Mouse (Mus musculus) testis, adult 2 months (tissue): ENCODE data around the gene Pxk. TPM values are rescaled to one million over a fixed set of nuclear protein-coding genes. Genes with fewer than 3 reads are reported as not detected.

Experiments
- H3K27ac ChIP-seq: fragments of 200-500 bp; 2 replicates; pipeline ENCODE4 v1.5.1; 2012; ENCODE audit warnings: low read depth, low read length; ENCODE audit not compliant: control insufficient read depth, insufficient read depth
- H3K27me3 ChIP-seq: fragments of 200-500 bp; 2 replicates; pipeline ENCODE4 v1.6.1; 2012; ENCODE audit warnings: mild to moderate bottlenecking, low read length, moderate library complexity; ENCODE audit not compliant: control insufficient read depth, insufficient read depth
- H3K36me3 ChIP-seq: fragments of 200-500 bp; 2 replicates; pipeline ENCODE4 v1.6.1; 2012; ENCODE audit warnings: mild to moderate bottlenecking, low read length; ENCODE audit not compliant: control insufficient read depth, insufficient read depth
- H3K4me1 ChIP-seq: fragments of 200-500 bp; 2 replicates; pipeline ENCODE4 v1.6.1; 2012; ENCODE audit warnings: low read length; ENCODE audit not compliant: control insufficient read depth, insufficient read depth
- H3K4me3 ChIP-seq: fragments of 200-500 bp; 2 replicates; pipeline ENCODE4 v1.5.1; 2012; ENCODE audit warnings: low read depth, mild to moderate bottlenecking, low read length, moderate library complexity, mixed read lengths; ENCODE audit not compliant: control insufficient read depth
- CTCF ChIP-seq: fragments of 200-500 bp; IDR thresholded peaks from 2 replicates; pipeline ENCODE4 v1.5.1; 2012; ENCODE audit warnings: low read depth, mild to moderate bottlenecking, inconsistent platforms, low read length, moderate library complexity; ENCODE audit not compliant: control insufficient read depth, insufficient read depth, insufficient replicate concordance
- POLR2A ChIP-seq: fragments of 200-500 bp; IDR thresholded peaks from 2 replicates; pipeline ENCODE4 v1.6.1; 2012; ENCODE audit warnings: low read depth, mild to moderate bottlenecking, inconsistent platforms, low read length, moderate library complexity; ENCODE audit not compliant: control insufficient read depth
- polyA plus RNA-seq: library from polyadenylated mRNA; depleted of rRNA; stranded (reverse); fragments of >200 nt; gene quantifications from 2 replicates; pipeline ENCODE4 v1.2.3, GENCODE M21; 2012

Gene Pxk
- polyA plus RNA-seq, 1 experiment, result 44.0 TPM

- Histone ChIP-seq H3K27ac (no peak overlapping the region), H3K4me1 (no peaks in the 10 kb centered on the region; the same call in 1 of the 2 replicates), H3K36me3 (no peaks in the 10 kb centered on the region), H3K27me3 (no peaks in the 10 kb centered on the region), H3K4me3 (no peak overlapping the region)
- TF ChIP-seq POLR2A (no peak), CTCF (no peak)
These were observed 10.0 kb downstream of the Pxk start for GRCm38 (mm10) chr14:8108047-8108446.

DNA sequence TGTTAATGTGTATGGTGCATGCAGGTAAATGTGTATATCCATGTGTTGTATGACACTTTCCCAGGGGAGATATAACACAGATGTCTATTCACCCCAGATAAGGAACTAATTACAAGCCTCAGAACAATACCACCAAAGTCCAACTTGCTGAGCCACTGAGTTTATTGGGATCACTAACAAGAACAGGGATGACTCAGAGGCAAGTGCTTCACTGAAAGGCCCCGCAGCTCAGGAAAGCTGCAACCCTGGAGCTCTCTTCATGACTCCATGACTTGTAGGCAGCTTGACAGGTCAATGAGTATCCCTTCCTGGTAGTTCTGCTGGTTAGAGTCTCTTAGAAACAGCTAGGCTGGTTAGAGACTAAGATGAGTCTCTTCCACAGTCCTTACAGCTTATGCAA lies 11.0 kb downstream of the Pxk start:
- no peak for TF ChIP-seq POLR2A
- no peak for TF ChIP-seq CTCF
- H3K36me3 ChIP-seq, result no peaks in the 10 kb centered on the region
- H3K27me3 ChIP-seq, result no peaks in the 10 kb centered on the region
- no peak overlapping the region for H3K4me3 ChIP-seq
- H3K27ac ChIP-seq, result no peak overlapping the region
- H3K4me1 ChIP-seq, result no peaks in the 10 kb centered on the region; the same call in 1 of the 2 replicates

DNA sequence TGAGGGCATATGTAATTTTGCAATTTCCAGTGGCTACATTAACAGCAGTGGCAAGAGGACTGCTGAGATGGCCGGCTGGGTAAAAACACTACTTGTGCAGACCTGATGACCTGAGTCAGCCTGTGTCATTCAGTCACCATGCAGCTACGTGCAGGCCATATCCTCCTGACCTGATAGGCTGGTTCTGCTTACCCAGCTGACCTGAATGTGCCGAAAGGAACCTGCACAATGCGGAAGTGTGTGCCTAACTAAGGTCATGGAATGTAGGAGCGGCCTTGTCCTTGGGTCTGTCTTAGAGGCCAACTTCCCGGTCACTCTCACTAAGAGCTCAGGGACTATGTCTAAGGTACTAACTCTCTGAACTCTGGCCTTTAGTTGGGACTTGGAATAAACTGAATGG lies 13.5 kb downstream of the Pxk start:
- Histone ChIP-seq H3K27ac (no peak overlapping the region), H3K4me3 (no peak overlapping the region), H3K36me3 (no peaks in the 10 kb centered on the region), H3K4me1 (no peaks in the 10 kb centered on the region; the same call in 1 of the 2 replicates), H3K27me3 (no peaks in the 10 kb centered on the region)
- no peak for TF ChIP-seq POLR2A

DNA sequence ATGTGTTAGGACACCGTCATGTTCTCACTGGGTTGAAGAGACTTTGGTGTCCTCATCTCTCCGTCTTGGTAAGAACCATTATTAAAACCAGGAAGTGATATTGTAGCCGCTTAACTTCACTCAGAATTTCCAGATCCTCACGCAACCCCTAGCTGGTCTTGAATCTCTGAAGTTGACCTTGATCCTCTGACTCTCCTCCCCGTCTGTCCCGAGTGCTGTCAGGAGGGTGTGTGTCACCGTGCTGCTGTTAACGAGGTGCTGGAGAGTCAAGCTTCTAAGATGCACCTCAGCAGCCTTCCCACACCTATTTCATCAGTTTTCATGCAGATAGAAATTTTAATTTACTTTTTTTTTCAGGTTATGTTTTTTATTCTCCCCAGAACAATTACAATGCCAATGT lies 14.0 kb downstream of the Pxk start:
- Histone ChIP-seq H3K27me3 (no peaks in the 10 kb centered on the region), H3K4me3 (no peak overlapping the region), H3K27ac (no peak overlapping the region), H3K4me1 (no peaks in the 10 kb centered on the region; the same call in 1 of the 2 replicates), H3K36me3 (no peaks in the 10 kb centered on the region)
- TF ChIP-seq POLR2A (no peak), CTCF (no peak)

GRCm38 (mm10) chr14:8113616-8114015 lies 15.6 kb downstream of the Pxk start:
- H3K4me3 ChIP-seq, result no peak overlapping the region
- no peaks in the 10 kb centered on the region for H3K36me3 ChIP-seq
- TF ChIP-seq POLR2A, result no peak
- TF ChIP-seq CTCF, result no peak
- H3K4me1 ChIP-seq, result no peaks in the 10 kb centered on the region; the same call in 1 of the 2 replicates
- H3K27me3 ChIP-seq, result no peaks in the 10 kb centered on the region
- no peak overlapping the region for H3K27ac ChIP-seq

GRCm38 (mm10) chr14:8114306-8114705 lies 16.3 kb downstream of the Pxk start:
- Histone ChIP-seq H3K4me1 (no peaks in the 10 kb centered on the region; the same call in 1 of the 2 replicates), H3K27me3 (no peaks in the 10 kb centered on the region), H3K4me3 (no peak overlapping the region), H3K27ac (no peak overlapping the region), H3K36me3 (no peaks in the 10 kb centered on the region)
- no peak for TF ChIP-seq CTCF
- TF ChIP-seq POLR2A, result no peak

DNA sequence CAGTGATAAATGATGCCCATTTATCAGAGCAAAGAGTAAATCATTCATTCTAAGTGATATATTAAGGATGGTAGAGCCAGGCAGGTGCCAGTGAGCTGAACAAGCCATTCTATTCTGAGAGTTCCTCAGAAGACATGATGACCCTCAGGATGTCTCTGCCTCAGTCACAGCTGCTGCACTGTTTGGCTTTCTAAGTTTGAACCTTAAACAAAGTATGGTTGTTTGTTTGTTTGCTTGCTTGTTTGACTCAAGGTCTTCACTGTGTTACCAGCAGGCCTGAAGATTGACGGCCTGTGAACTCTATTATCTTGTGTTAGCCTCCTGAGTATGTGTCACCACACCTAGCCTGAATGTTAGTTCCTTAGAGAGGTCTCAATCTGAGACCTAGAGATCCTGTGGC lies 16.7 kb downstream of the Pxk start:
- H3K27me3 ChIP-seq, result no peaks in the 10 kb centered on the region
- no peak overlapping the region for H3K4me3 ChIP-seq
- no peaks in the 10 kb centered on the region; the same call in 1 of the 2 replicates for H3K4me1 ChIP-seq
- TF ChIP-seq POLR2A (no peak), CTCF (no peak)
- no peaks in the 10 kb centered on the region for H3K36me3 ChIP-seq
- H3K27ac ChIP-seq, result no peak overlapping the region

DNA sequence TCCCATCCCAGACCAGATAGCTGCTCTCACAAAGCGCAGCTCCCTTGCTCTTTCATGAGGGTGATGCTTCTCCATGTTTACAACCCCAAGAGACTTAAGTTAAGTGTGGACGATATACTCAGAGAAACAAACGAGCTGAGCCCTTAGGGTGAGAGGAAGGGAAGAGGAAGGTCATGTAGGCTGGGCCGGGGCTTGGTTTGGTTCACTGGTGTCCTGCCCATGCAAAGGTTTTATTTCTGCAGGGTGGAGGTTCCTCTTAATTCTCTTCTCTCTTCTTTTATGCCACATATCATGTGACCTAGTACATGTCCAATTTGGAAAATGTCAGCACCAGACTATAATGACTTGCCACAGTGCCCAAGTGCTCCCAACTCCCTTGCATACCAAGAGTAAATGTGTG lies 17.8 kb downstream of the Pxk start:
- no peaks in the 10 kb centered on the region; the same call in 1 of the 2 replicates for H3K4me1 ChIP-seq
- H3K4me3 ChIP-seq, result no peak overlapping the region
- no peak for TF ChIP-seq POLR2A
- H3K27me3 ChIP-seq, result no peaks in the 10 kb centered on the region
- peaks cover 2% of the 10 kb centered on the region; the same call in 1 of the 2 replicates for H3K36me3 ChIP-seq
- no peak overlapping the region for H3K27ac ChIP-seq
